Mouse (Mus musculus): Measurements from ENCODE around the gene Smarcb1. TPM values are rescaled to one million over a fixed set of nuclear protein-coding genes. Genes with fewer than 3 reads are reported as not detected.

Gene Smarcb1
- total and polyA plus RNA-seq, 3 experiments: 76.2 to 96.0 (median 94.9) TPM

DNA sequence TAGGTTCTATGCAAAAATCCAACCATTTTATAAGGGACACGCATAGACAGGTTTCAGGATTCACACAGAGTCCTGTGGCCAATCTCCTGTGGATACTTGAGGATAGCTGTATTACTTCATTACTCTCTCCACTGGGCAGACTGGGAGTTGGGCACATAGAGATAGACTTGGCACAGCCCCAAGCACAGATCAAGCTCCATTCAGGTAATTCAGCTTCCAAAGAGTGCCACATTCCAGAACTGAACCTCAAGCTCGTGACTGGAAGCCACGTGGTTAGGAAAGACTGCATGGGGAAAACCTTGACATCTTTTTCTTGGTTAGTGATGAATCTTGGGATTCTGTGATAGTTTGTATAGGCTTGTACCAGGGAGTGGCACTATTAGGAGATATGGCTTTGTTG, 42.6 kb downstream of the Smarcb1 start:
- Histone ChIP-seq H3K4me1 (ENCODE audit: control insufficient read depth in 1 of 2, insufficient read depth in 2 of 2) (peaks cover 0 to 5% of the 10 kb centered on the region in 2 experiments; a peak in 2 of 4 replicates), H3K4me2 (ENCODE audit: insufficient read depth, low read depth, poor library complexity, severe bottlenecking) (no peak overlapping the region), H3K4me3 (replicated peaks in 1 of 3; ENCODE audit: low read depth in 2 of 3, low read length in 2 of 3, poor library complexity in 1 of 3) (no peak overlapping the region), H3K9ac (ENCODE audit: insufficient read depth, low read depth) (no peak overlapping the region), H3K36me3 (replicated peaks in 1 of 2; ENCODE audit: control insufficient read depth in 1 of 2, insufficient read depth in 1 of 2, low read length in 1 of 2) (no peaks in the 10 kb centered on the region), H3K27ac (ENCODE audit: insufficient read depth, low read depth) (no peak overlapping the region), H3K9me3 (replicated peaks; ENCODE audit: low read length) (no peaks in the 10 kb centered on the region), H3K27me3 (replicated peaks) (no peaks in the 10 kb centered on the region), H3K79me2 (replicated peaks; ENCODE audit: control insufficient read depth, extremely low read depth, insufficient read depth, poor library complexity, severe bottlenecking) (no peaks in the 10 kb centered on the region)
- dilution Hi-C loops (cut with MboI; ENCODE audit: extremely low pct_ligation_motif_present, extremely low pct_unique_long_range_greater_than_20kb, low sequenced_read_pairs) (no loop called here), in situ Hi-C loops (cut with MboI; ENCODE audit: low pct_ligation_motif_present, low pct_unique_long_range_greater_than_20kb, low sequenced_read_pairs) (no loop called here)
- DNase-seq (ENCODE audit: extremely low read depth): no peak
- TF ChIP-seq NELFE (IDR thresholded peaks at IDR 0.05; ENCODE audit: low read depth, low read length) (no peak), RAD21 (IDR thresholded peaks at IDR 0.05; ENCODE audit: low read depth, low read length) (no peak), BHLHE40 (IDR thresholded peaks at IDR 0.05; ENCODE audit: low read depth, low read length) (no peak), CHD2 (IDR thresholded peaks at IDR 0.05; ENCODE audit: low read length) (no peak), ZC3H11A (IDR thresholded peaks at IDR 0.05; ENCODE audit: low read depth, low read length) (no peak), CHD1 (IDR thresholded peaks at IDR 0.05; ENCODE audit: low read depth, low read length) (no peak), IRF4 (IDR thresholded peaks at IDR 0.05; ENCODE audit: low read depth, low read length) (no peak), EP300 (IDR thresholded peaks at IDR 0.05; ENCODE audit: low read length) (no peak), KAT2A (IDR thresholded peaks at IDR 0.05; ENCODE audit: insufficient replicate concordance, low read length) (no peak), GABPA (IDR thresholded peaks at IDR 0.05; ENCODE audit: insufficient replicate concordance, low read depth, low read length) (no peak), HCFC1 (IDR thresholded peaks at IDR 0.05; ENCODE audit: low read depth, low read length) (no peak)

DNA sequence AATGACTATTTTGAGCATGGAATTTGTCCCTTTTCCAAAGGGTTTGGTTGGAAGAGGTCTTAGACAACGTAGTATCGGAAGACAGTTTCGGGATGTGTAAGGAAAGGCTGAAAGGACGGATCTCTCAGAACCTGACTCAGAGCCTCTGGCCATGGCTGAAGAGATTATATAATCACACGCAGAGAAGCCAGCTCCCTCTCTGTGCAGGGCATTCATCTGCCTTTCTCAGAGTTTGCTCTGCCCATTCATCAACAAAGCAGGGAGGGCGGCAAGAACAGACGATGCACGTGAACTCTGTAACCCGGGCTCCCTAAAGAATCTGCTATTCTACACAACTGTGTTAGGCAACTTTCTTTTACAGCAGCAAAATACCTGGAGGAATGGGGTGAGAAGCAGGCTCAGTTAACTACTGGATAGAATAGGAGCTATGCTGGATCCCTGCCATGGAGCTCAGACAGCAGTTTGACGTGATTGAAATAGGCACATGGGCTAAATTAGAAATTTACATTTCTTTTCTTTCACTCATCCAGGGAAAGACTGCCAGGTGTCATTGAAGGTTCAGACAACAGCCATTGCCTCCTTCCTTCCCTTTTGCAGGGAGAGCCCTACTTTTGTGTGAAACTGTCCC, 47.8 kb downstream of the Smarcb1 start:
- H3K27ac ChIP-seq (ENCODE audit: insufficient read depth, low read depth): no peak overlapping the region
- no peaks in the 10 kb centered on the region; a peak in 1 of 4 replicates for H3K4me1 ChIP-seq (ENCODE audit: control insufficient read depth in 1 of 2, insufficient read depth in 2 of 2)
- no peak overlapping the region for H3K4me2 ChIP-seq (ENCODE audit: insufficient read depth, low read depth, poor library complexity, severe bottlenecking)
- in situ Hi-C loops (cut with MboI; ENCODE audit: low pct_ligation_motif_present, low pct_unique_long_range_greater_than_20kb, low sequenced_read_pairs) (no loop called here), dilution Hi-C loops (cut with MboI; ENCODE audit: extremely low pct_ligation_motif_present, extremely low pct_unique_long_range_greater_than_20kb, low sequenced_read_pairs) (no loop called here)
- no peak for TF ChIP-seq USF2 (conservative IDR thresholded peaks at IDR 0.05; ENCODE audit: low read depth, low read length)
- no peak for TF ChIP-seq IRF4 (IDR thresholded peaks at IDR 0.05; ENCODE audit: low read depth, low read length)
- TF ChIP-seq ZMIZ1 (IDR thresholded peaks at IDR 0.05; ENCODE audit: low read depth, low read length): no peak
- TF ChIP-seq SMC3 (IDR thresholded peaks at IDR 0.05; ENCODE audit: low read depth, low read length): no peak
- TF ChIP-seq RCOR1 (conservative IDR thresholded peaks at IDR 0.05; ENCODE audit: low read depth, low read length): no peak
- TF ChIP-seq MXI1 (IDR thresholded peaks at IDR 0.05; ENCODE audit: low read depth, low read length): no peak
- no peak for TF ChIP-seq BHLHE40 (IDR thresholded peaks at IDR 0.05; ENCODE audit: low read depth, low read length)
- no peak for TF ChIP-seq CTCF (conservative IDR thresholded peaks at IDR 0.05 in 1 of 2, IDR thresholded peaks at IDR 0.05 in 1 of 2; ENCODE audit: low read depth in 2 of 2, low read length in 2 of 2)
- TF ChIP-seq NELFE (IDR thresholded peaks at IDR 0.05; ENCODE audit: low read depth, low read length): no peak
- TF ChIP-seq ZNF384 (IDR thresholded peaks at IDR 0.05; ENCODE audit: low read depth, low read length): no peak
- TF ChIP-seq USF1 (IDR thresholded peaks at IDR 0.05; ENCODE audit: low read depth, low read length): no peak
- TF ChIP-seq CHD2 (IDR thresholded peaks at IDR 0.05; ENCODE audit: low read length): no peak
- TF ChIP-seq MAX (IDR thresholded peaks at IDR 0.05; ENCODE audit: low read length): no peak
- no peak for TF ChIP-seq HCFC1 (IDR thresholded peaks at IDR 0.05; ENCODE audit: low read depth, low read length)
- TF ChIP-seq EP300 (IDR thresholded peaks at IDR 0.05; ENCODE audit: low read length): no peak
- TF ChIP-seq JUN (IDR thresholded peaks at IDR 0.05; ENCODE audit: insufficient read depth, low read depth, low read length): no peak
- TF ChIP-seq MYC (IDR thresholded peaks at IDR 0.05; ENCODE audit: low read depth, low read length): no peak
- TF ChIP-seq E2F4 (IDR thresholded peaks at IDR 0.05; ENCODE audit: insufficient replicate concordance, low read depth, low read length): no peak
- TF ChIP-seq ZC3H11A (IDR thresholded peaks at IDR 0.05; ENCODE audit: low read depth, low read length): no peak
- H3K27me3 ChIP-seq (replicated peaks): no peaks in the 10 kb centered on the region
- no peaks in the 10 kb centered on the region for H3K36me3 ChIP-seq (replicated peaks in 1 of 2; ENCODE audit: control insufficient read depth in 1 of 2, insufficient read depth in 1 of 2, low read length in 1 of 2)
- no peaks in the 10 kb centered on the region for H3K79me2 ChIP-seq (replicated peaks; ENCODE audit: control insufficient read depth, extremely low read depth, insufficient read depth, poor library complexity, severe bottlenecking)
- H3K9ac ChIP-seq (ENCODE audit: insufficient read depth, low read depth): no peak overlapping the region
- DNase-seq (ENCODE audit: extremely low read depth): no peak
- no peaks in the 10 kb centered on the region for H3K9me3 ChIP-seq (replicated peaks; ENCODE audit: low read length)
- no peak overlapping the region for H3K4me3 ChIP-seq (replicated peaks in 1 of 3; ENCODE audit: low read depth in 2 of 3, low read length in 2 of 3, poor library complexity in 1 of 3)
